Mouse (Mus musculus): ENCODE measurements at regions not wholly inside any gene's neighbourhood (a gene's known extent, or its start where the extent isn't known, plus 50 kb on each side); places are given as distances from the start of the nearest gene placed in this dataset.

DNA sequence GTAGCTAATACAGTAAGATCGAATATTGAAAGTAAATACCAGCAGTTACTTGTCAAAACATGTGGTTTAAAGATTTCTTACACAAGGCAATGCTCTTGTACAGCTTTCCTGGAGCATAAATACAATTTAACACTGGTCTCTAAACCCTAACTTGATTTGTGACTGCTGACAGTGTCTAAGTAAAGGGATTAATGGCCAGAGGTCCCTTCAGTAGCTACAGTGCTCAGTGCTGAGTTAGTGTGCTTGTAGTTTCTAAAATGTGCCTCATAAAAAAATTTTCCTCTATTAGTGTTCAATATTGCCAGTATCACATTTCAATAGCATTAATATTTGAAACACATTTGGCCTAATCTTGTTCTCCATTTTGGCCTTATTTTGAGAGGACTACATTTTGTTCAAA lies 909.0 kb downstream of the Serpinb8 start:
- H3K9me3 ChIP-seq (ENCODE audit: control insufficient read depth, low read length), result no peaks in the 10 kb centered on the region
- no peaks in the 10 kb centered on the region for H3K27me3 ChIP-seq (replicated peaks; ENCODE audit: control insufficient read depth, insufficient read depth, low read length)
- WGBS, result 34% methylated on average over 1 of the region's 1 CpGs
- H3K9ac ChIP-seq (ENCODE audit: low read length), result no peak overlapping the region
- H3K36me3 ChIP-seq (ENCODE audit: control insufficient read depth, insufficient read depth, low read length), result no peaks in the 10 kb centered on the region
- no peak overlapping the region for H3K4me2 ChIP-seq (ENCODE audit: low read length)
- DNase-seq (ENCODE audit: low spot score) (no peak), ATAC-seq (replicated peaks; ENCODE audit: low FRiP score, low TSS enrichment, low read depth) (no peak)
- H3K4me1 ChIP-seq (replicated peaks; ENCODE audit: control insufficient read depth, insufficient read depth, low read length), result no peaks in the 10 kb centered on the region
- H3K27ac ChIP-seq (ENCODE audit: low read depth), result no peak overlapping the region
- H3K4me3 ChIP-seq (ENCODE audit: low read depth, low read length), result no peak overlapping the region

DNA sequence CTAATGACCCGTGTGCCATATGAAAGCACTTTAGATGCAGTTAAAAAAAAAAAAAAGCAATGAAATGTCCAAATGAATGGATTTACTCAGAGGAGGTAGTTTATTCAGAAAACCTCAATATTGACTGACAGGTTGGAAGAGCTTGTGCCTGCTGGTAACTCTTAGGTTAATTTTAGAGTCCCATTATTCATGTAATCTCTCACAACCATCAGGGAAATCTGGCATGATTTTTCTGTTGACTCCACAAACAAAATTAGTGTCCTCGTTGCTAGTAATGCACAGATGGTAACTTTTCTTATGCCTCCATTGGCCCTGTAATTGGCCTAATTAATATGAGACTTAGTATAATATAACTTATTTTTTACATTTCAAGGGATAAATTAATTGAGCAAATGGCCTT lies 937.6 kb downstream of the Serpinb8 start:
- Histone ChIP-seq H3K4me1 (replicated peaks; ENCODE audit: control insufficient read depth, insufficient read depth, low read length) (no peaks in the 10 kb centered on the region), H3K9ac (ENCODE audit: low read length) (no peak overlapping the region), H3K27me3 (replicated peaks; ENCODE audit: control insufficient read depth, insufficient read depth, low read length) (no peaks in the 10 kb centered on the region), H3K4me2 (ENCODE audit: low read length) (no peak overlapping the region), H3K27ac (ENCODE audit: low read depth) (no peak overlapping the region), H3K9me3 (ENCODE audit: control insufficient read depth, low read length) (no peaks in the 10 kb centered on the region), H3K4me3 (ENCODE audit: low read depth, low read length) (no peak overlapping the region), H3K36me3 (ENCODE audit: control insufficient read depth, insufficient read depth, low read length) (no peaks in the 10 kb centered on the region)
- WGBS, result 80% methylated on average over 2 of the region's 2 CpGs
- no peak for DNase-seq (ENCODE audit: low spot score)
- ATAC-seq (replicated peaks; ENCODE audit: low FRiP score, low TSS enrichment, low read depth), result no peak

DNA sequence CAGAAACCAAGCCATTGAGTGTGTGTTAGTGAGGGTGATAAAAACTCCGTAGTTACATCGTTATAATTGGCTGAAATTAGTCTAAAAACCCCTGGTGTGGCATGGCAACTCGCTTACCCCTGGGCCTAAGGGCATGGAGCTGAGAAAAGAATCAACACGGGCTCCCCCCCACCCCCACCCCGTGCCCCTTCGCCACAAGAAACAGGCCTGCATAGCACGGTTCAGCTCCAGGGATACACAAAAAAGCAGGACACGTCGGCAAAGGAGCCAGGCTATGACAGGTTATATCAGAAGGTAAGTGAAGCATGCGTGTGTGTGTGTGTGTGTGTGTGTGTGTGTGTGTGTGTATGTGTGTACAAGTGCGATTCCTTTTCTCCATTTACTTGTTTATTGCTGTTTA lies 948.4 kb downstream of the Serpinb8 start:
- H3K4me3 ChIP-seq (ENCODE audit: low read depth, low read length), result no peak overlapping the region

DNA sequence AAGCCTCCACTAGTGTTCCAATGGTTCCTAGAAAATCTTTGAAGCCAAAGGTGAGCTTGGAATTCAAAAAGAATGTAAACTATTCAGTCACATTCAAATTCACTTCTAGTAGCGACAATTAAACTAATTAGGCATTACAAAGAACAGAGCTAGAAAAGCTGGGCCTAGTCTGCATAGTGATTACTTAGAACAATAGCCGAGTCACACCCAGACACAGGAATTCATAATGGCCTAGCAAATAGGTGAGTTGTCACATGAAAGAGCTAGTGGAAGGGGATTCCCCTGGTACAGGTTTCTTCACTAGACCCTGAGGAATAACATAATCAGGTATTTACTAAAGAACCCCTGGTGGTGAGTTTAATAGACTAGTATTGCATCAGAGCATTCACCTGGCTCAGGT lies 958.9 kb downstream of the Serpinb8 start:
- no peaks in the 10 kb centered on the region for H3K4me1 ChIP-seq (replicated peaks; ENCODE audit: control insufficient read depth, insufficient read depth, low read length)
- no peak for ATAC-seq (replicated peaks; ENCODE audit: low FRiP score, low TSS enrichment, low read depth)
- H3K9ac ChIP-seq (ENCODE audit: low read length), result no peak overlapping the region
- no peak overlapping the region for H3K27ac ChIP-seq (ENCODE audit: low read depth)
- no peak for DNase-seq (ENCODE audit: low spot score)
- H3K9me3 ChIP-seq (ENCODE audit: control insufficient read depth, low read length), result no peaks in the 10 kb centered on the region
- WGBS, result 65% methylated on average over 2 of the region's 2 CpGs
- no peaks in the 10 kb centered on the region for H3K27me3 ChIP-seq (replicated peaks; ENCODE audit: control insufficient read depth, insufficient read depth, low read length)
- H3K4me3 ChIP-seq (ENCODE audit: low read depth, low read length), result no peak overlapping the region
- H3K4me2 ChIP-seq (ENCODE audit: low read length), result no peak overlapping the region
- H3K36me3 ChIP-seq (ENCODE audit: control insufficient read depth, insufficient read depth, low read length), result no peaks in the 10 kb centered on the region

More for the DNA sequence above, 948.4 kb downstream of the Serpinb8 start:
- DNase-seq (ENCODE audit: low spot score), result no peak
- H3K4me1 ChIP-seq (replicated peaks; ENCODE audit: control insufficient read depth, insufficient read depth, low read length), result no peaks in the 10 kb centered on the region
- H3K27ac ChIP-seq (ENCODE audit: low read depth), result no peak overlapping the region
- no peak for ATAC-seq (replicated peaks; ENCODE audit: low FRiP score, low TSS enrichment, low read depth)
- no peaks in the 10 kb centered on the region for H3K27me3 ChIP-seq (replicated peaks; ENCODE audit: control insufficient read depth, insufficient read depth, low read length)
- H3K36me3 ChIP-seq (ENCODE audit: control insufficient read depth, insufficient read depth, low read length), result no peaks in the 10 kb centered on the region
- H3K4me2 ChIP-seq (ENCODE audit: low read length), result no peak overlapping the region
- H3K9ac ChIP-seq (ENCODE audit: low read length), result no peak overlapping the region
- 74% methylated on average over 11 of the region's 11 CpGs for WGBS
- H3K9me3 ChIP-seq (ENCODE audit: control insufficient read depth, low read length), result no peaks in the 10 kb centered on the region

DNA sequence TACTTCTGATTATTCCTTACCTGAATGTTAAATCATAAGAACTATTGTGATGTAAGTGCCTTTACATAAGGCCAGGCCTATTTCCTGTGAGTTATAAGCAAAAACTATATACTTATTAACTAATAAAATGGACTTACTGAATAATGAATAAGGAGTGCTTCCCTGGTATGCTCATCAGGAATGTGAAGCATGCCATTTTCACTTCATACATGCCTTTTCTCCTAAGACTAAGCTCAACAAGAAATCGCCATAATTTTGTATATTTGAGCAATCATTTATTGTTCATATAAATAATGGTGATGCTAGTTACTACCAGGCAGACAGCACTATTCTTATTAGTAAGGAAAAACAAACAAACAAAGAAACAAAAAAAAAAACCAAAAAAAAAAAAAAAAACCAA lies 969.1 kb downstream of the Serpinb8 start:
- H3K4me2 ChIP-seq (ENCODE audit: low read length), result no peak overlapping the region
- no peak for DNase-seq (ENCODE audit: low spot score)
- H3K9me3 ChIP-seq (ENCODE audit: control insufficient read depth, low read length), result no peaks in the 10 kb centered on the region
- no peaks in the 10 kb centered on the region for H3K4me1 ChIP-seq (replicated peaks; ENCODE audit: control insufficient read depth, insufficient read depth, low read length)
- WGBS, result 77% methylated on average over 1 of the region's 1 CpGs
- H3K4me3 ChIP-seq (ENCODE audit: low read depth, low read length), result no peak overlapping the region
- ATAC-seq (replicated peaks; ENCODE audit: low FRiP score, low TSS enrichment, low read depth), result no peak
- no peak overlapping the region for H3K9ac ChIP-seq (ENCODE audit: low read length)
- H3K27ac ChIP-seq (ENCODE audit: low read depth), result no peak overlapping the region
- no peaks in the 10 kb centered on the region for H3K27me3 ChIP-seq (replicated peaks; ENCODE audit: control insufficient read depth, insufficient read depth, low read length)
- H3K36me3 ChIP-seq (ENCODE audit: control insufficient read depth, insufficient read depth, low read length), result no peaks in the 10 kb centered on the region

DNA sequence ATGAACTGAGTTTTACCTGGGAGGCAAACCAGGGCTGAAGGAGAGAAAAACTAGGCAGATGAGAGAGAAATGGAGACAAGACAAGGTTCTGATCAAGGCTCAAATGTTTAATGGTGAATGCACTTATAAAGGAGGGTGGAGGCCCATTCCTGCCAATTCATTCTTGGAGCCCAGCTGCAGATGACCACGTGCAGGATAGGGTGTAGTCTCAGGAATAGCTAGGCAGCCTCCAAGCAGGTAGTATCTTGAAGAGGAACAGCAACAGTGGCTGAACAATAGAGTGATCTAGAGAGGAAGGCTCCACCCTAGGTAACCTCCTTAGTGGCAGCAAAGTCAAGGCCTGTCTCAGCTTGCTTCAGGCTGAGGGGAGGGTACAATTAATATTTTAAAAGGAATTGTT lies 973.2 kb downstream of the Serpinb8 start:
- Histone ChIP-seq H3K27ac (ENCODE audit: low read depth) (no peak overlapping the region), H3K36me3 (ENCODE audit: control insufficient read depth, insufficient read depth, low read length) (no peaks in the 10 kb centered on the region), H3K27me3 (replicated peaks; ENCODE audit: control insufficient read depth, insufficient read depth, low read length) (no peaks in the 10 kb centered on the region), H3K9me3 (ENCODE audit: control insufficient read depth, low read length) (no peaks in the 10 kb centered on the region), H3K4me3 (ENCODE audit: low read depth, low read length) (no peak overlapping the region), H3K4me2 (ENCODE audit: low read length) (no peak overlapping the region), H3K4me1 (replicated peaks; ENCODE audit: control insufficient read depth, insufficient read depth, low read length) (no peaks in the 10 kb centered on the region), H3K9ac (ENCODE audit: low read length) (no peak overlapping the region)
- no peak for DNase-seq (ENCODE audit: low spot score)
- WGBS, result 65% methylated on average over 1 of the region's 1 CpGs
- no peak for ATAC-seq (replicated peaks; ENCODE audit: low FRiP score, low TSS enrichment, low read depth)

DNA sequence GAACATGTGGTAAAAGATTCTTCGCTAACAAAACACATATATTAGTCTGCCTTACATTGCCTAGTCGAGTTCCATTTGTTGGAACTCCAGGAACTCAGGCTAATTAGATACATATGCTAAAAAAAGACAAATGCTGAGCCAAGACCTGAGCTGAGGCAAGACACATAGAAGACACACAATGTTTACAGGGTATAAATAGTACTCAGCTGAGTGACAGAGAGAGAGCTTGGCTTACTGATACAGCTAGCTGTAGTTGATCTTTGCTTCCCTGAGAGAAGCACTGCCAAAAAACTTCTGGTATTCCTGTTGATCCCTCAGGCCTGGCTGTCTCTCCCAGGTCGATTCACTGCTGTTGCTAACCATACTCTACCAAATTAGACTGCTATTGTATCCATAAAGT lies 982.2 kb downstream of the Serpinb8 start:
- Histone ChIP-seq H3K36me3 (ENCODE audit: control insufficient read depth, insufficient read depth, low read length) (no peaks in the 10 kb centered on the region), H3K9me3 (ENCODE audit: control insufficient read depth, low read length) (no peaks in the 10 kb centered on the region), H3K27ac (ENCODE audit: low read depth) (no peak overlapping the region), H3K4me3 (ENCODE audit: low read depth, low read length) (no peak overlapping the region), H3K27me3 (replicated peaks; ENCODE audit: control insufficient read depth, insufficient read depth, low read length) (no peaks in the 10 kb centered on the region), H3K4me1 (replicated peaks; ENCODE audit: control insufficient read depth, insufficient read depth, low read length) (no peaks in the 10 kb centered on the region), H3K9ac (ENCODE audit: low read length) (no peak overlapping the region), H3K4me2 (ENCODE audit: low read length) (no peak overlapping the region)
- DNase-seq (ENCODE audit: low spot score) (no peak), ATAC-seq (replicated peaks; ENCODE audit: low FRiP score, low TSS enrichment, low read depth) (no peak)
- WGBS, result 63% methylated on average over 3 of the region's 3 CpGs

DNA sequence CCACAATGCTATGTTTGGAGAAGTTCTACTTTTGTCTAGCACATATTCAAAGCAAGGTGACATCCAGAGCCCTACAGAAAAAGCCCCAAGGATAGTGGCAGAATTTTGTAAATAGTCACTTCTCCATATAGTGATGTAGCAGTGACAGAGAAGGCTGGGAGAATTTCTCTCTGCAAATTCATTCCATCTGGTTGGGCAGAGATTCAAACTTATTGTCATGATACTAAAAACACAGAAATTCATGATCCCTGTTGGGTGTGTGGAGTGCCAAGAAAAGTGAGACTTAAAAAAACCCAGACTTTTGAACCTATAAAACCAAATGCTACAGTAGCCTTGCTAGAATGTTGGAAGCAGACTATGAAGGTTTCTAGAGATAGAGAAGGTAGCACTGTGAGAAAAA lies 983.0 kb downstream of the Serpinb8 start:
- Histone ChIP-seq H3K27ac (ENCODE audit: low read depth) (no peak overlapping the region), H3K4me3 (ENCODE audit: low read depth, low read length) (no peak overlapping the region), H3K27me3 (replicated peaks; ENCODE audit: control insufficient read depth, insufficient read depth, low read length) (no peaks in the 10 kb centered on the region), H3K4me1 (replicated peaks; ENCODE audit: control insufficient read depth, insufficient read depth, low read length) (no peaks in the 10 kb centered on the region), H3K9me3 (ENCODE audit: control insufficient read depth, low read length) (no peaks in the 10 kb centered on the region), H3K36me3 (ENCODE audit: control insufficient read depth, insufficient read depth, low read length) (no peaks in the 10 kb centered on the region), H3K9ac (ENCODE audit: low read length) (no peak overlapping the region), H3K4me2 (ENCODE audit: low read length) (no peak overlapping the region)
- ATAC-seq (replicated peaks; ENCODE audit: low FRiP score, low TSS enrichment, low read depth) (no peak), DNase-seq (ENCODE audit: low spot score) (no peak)

DNA sequence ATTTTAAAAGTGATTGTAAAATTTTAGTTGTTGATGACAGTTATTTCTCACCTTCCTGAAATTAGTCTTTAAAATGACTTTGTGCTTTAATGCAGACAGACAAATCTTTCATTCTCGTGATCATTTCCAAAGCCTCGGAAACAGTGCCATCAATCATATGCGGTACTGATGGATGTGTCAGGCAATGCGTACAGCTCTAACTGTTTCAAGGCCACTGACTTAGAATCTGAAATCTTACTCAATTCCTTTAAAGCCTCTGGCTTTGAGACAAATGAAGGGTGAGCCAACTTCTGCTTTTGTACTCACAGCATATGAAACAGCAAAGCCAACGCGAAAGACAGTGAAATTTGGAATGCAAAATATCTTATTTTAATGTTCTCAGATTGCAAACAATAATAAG lies 987.0 kb downstream of the Serpinb8 start:
- Histone ChIP-seq H3K9me3 (ENCODE audit: control insufficient read depth, low read length) (no peaks in the 10 kb centered on the region), H3K36me3 (ENCODE audit: control insufficient read depth, insufficient read depth, low read length) (no peaks in the 10 kb centered on the region), H3K27ac (ENCODE audit: low read depth) (no peak overlapping the region), H3K9ac (ENCODE audit: low read length) (no peak overlapping the region), H3K4me1 (replicated peaks; ENCODE audit: control insufficient read depth, insufficient read depth, low read length) (no peaks in the 10 kb centered on the region), H3K27me3 (replicated peaks; ENCODE audit: control insufficient read depth, insufficient read depth, low read length) (no peaks in the 10 kb centered on the region), H3K4me3 (ENCODE audit: low read depth, low read length) (no peak overlapping the region), H3K4me2 (ENCODE audit: low read length) (no peak overlapping the region)
- no peak for DNase-seq (ENCODE audit: low spot score)
- no peak for ATAC-seq (replicated peaks; ENCODE audit: low FRiP score, low TSS enrichment, low read depth)
- 80% methylated on average over 6 of the region's 6 CpGs for WGBS

Data from intestine, embryonic 14.5 days (tissue).